Mouse (Mus musculus) urinary bladder, postnatal 14 days (tissue): ENCODE results near the gene Sgcd.

Experiments used
- DNase-seq: peaks from one replicate; pipeline ENCODE4 v3.0.0; 2021; ENCODE audit warnings: low spot score

The Sgcd gene

DNA sequence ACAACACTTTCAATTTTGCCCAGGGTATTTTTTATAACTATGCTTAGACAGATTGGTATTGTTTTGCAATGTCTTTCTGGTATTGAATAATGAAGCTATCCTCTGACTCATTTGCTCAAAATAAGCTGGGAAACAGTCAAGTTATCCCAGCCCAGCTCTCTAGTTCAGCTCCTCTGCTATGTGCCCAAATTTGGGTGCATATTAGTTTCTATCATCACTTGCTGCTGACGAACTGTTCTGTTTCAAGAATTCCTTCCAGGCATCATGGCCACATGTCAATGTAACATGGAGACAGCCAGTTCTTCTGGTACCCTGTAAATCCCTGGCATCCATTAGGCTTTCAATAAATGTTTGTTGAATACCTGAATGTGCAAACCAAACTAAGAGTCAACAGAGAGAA is 849.5 kb downstream of the Sgcd start:
- no peak for DNase-seq

DNA sequence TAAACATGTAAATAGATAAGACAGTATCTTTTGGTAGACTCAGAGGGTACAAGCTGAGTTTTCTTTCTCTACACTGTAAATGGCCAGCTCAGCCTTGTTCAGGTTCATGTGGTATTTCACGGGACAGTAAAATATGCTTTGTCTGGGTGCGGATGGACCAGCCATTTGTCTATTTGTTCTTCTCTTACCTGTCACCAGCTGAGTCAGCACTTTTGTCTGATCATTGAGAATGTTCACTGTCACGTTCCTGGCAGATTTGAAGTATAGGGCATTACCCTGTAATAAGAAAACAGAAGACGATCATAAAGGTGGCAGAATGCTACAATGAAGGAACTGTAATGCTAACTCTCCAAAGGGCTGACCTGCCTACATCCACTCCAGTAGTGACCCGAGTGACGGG is 856.4 kb downstream of the Sgcd start:
- no peak for DNase-seq

DNA sequence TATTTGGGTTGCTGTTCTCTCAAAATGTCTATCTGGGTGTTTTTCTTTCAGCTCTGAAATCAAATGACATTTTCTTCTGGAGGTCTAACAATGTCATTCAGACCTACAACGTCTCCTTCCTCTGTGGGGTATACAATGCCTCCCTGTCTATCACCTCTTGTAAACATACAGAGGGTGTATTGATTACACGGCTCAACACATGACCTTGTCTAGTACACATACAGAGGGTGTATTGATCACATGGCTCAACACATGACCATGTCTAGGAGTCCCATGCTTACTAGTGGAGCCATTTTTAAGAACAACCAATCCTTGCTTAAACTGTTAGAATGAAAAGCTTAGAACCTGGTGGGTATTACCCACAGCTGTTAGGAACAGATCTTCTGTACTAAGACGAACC is 858.3 kb downstream of the Sgcd start:
- no peak for DNase-seq

DNA sequence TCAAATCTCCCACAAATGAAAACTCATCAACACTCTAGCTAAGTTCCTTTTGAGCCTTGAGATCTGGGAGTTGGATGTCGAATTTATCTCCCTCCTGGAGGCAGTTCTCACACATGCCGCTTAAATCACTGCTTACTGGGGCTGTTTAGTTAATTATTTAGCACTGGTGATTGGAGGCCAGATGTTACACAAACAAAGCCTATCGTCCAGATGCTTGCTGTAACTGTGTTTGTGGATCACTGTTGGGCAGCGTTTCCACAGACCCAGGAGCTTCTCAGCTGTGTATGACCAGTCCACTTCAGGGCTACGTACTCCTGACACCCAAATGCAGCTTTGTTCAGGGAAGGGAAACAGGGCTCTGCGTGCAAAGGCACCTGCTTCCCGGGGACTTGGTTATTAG is 858.8 kb downstream of the Sgcd start:
- DNase-seq = no peak

DNA sequence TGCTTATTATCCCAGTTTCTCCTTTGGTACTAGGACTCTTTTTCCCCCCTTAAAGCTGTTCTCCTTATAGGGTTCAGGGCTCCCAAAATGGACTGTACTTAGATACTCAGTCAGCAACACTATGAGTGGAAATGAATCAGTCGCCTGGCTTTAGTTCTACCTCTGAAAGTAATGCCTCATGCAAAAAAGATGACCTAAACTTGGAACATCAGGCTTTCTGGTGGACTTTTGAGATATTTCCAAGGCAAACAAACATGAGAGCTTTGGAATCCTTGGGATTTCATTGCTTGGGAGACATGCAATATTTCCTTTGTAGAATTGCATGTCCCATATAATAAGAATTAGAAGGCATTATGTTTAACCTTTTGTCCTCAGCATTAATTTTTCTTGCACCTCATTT is 859.6 kb downstream of the Sgcd start:
- DNase-seq = no peak

DNA sequence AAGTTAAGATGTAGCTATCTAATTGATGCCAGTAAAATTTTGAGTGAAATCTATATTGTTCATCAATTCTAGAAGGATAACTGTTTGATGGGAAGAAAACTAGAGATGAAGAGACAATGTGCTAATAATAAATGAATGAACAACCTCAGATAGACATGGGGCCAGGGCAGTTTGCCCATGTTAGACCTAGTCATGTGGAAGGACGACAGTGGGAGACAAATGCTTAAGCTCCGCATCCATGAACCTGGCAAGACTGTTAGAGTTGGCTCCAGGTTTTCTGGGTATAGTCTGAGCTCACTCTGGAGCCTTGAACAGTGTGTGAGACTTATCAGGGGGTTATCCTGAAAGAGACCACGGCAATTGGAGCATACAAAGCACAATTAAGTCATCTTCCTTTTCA is 860.4 kb downstream of the Sgcd start:
- no peak for DNase-seq

DNA sequence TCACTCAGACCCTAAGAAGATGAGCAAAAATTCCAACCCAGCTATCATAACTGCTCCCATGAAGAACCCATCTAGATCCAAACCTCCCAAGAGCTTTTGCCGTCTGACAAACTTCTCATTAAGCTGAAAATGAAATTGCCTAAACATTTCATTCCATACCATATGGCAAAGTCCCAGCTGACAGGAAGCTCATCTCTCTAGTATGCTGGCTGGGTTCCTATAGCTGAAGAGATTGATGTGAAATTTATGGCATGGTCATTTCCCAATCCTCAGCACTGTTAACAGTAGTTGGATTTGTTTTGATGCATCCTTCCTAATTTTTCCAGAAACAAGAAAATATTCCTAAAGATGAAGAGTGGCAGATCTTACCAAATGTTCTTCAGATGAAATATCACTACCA is 867.9 kb downstream of the Sgcd start:
- no peak for DNase-seq

DNA sequence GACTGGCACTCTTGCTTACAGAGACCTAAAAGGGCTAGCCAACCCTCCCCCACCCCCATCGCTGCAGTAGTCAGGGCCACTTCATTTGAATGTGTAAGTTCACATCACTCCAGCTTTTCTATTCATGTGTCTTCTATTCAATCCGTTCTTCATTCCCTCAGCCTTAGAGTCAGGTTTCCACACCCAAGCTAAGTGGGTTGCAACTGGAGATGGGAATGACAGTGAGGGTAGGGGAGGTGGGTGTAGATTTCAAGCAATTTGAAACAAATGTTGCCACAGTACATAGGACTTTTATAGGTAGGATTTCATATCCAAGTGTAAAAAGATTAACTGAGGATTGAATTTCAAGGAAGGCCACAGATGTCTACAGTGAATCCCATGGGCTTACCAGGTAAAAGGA is 870.9 kb downstream of the Sgcd start:
- DNase-seq = no peak

DNA sequence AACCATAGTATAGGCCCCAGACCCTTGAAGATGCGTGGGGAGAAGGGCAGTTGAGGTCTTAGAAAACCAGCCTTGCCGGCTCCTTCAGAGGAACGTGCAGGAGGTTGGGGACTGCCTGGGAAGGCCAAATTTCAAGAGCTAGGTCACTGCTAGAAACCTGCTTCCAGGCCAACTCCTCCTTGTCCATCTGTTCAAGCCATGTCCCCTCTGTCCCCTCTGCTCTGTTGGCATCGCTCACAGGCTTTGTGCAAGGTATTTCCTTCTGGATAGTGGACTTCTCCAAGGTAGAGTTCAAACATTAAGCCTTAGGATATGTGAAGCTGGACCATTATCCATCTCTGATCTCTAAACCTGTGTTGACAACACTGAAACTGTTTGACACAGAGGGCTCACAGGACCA is 874.4 kb downstream of the Sgcd start:
- no peak for DNase-seq

DNA sequence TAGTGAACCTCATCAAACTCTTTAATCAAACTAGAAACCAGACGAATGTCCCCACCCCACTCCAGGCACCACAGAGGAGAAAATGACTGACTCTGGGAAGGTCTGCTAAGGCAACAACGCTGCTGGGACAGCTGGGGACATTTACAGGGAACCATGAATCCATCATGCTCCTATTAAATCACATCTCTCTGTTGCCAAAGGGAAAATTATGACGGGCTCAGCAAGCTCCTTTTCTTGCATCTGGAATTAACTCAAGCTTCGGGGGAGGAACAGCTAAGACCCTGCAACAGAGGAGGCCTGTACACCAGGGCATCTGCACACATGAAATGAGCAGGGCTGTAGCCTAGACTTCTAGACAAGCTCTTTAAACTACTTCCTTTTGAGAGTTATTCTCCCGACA is 875.7 kb downstream of the Sgcd start:
- no peak for DNase-seq

DNA sequence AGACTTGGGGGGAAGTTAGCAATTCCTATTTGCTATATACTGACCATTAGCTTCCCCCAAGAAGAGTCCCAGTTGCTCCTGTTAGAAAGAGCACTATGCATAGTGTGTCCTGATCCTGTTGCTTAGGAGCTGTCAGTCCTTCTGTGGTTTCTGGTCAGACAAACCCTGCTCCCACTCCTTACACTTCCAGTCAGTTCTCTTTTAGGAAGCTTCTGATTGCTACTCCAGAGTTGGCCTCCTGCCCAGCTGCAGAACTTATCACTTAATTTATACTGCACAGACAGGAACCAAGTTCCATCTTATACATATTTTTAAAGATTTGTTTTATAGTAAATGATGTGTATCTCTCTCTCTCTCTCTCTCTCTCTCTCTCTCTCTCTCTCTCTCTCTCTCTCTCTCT is 878.5 kb downstream of the Sgcd start:
- no peak for DNase-seq

DNA sequence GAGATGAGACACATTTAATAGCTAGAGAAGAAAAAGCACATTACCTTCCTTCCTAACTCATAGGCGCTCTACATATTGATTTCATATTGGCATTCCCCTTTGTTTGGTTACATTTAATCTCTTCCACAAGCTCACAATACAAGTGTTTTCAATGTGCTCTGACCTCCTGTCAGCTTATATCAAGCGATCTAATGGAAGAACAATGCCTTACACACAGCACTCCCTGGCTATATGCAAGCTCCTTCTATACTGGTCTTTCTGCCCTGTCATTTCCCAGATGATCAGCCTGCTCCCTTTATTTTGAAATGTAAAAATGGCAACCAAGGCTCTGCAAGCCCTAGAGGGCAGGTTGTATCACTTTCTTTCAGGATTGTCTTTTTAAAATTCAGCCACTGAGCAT is 881.1 kb downstream of the Sgcd start:
- DNase-seq = no peak

DNA sequence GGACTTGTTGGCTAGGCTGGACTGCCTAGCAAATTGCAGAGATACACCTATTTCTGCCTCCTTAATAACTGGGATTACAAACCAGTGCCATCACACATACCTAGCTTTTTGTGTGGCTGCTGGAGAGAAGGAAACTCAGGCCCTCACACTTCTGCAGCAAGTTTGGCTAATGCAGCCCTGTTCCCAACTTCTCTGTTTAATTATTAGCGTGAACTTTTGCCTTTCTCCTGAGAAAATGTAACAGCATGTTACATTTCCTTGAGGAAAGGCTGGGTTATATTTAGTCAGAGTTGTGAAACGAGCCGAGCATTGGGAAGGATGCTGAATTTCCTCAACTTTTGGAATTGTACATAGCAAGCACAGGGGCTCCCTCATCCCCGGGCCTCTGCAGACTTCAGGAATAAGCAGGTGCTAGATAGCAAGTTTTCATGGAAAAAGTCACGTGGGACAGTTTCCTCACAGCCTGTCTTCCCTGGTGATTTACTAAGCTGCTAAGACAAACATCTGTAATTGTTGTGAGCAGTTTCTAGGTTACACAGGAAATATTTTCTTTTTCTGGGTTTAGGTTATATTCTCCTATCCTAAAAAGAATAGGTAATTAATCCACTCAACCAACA is 895.4 kb downstream of the Sgcd start:
- no peak for DNase-seq

DNA sequence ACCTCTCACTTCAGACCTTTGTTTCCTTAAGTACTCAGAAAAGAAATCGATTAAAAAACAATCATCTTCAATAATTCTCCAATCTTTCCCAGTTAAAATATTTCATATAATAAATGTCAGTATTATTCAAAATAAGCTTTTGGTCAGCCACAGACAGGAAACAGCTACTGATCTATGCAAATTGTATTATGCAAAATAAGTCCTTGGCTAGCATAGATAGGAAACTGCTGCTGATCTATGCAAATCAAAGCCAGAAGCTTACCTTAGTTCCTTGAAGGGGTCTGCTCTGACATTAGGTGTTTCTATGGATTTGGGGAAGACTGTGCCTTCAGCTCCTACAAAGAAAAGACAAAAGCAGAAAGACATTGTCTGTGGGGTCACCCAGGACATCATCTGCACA is 906.3 kb downstream of the Sgcd start:
- DNase-seq = no peak

DNA sequence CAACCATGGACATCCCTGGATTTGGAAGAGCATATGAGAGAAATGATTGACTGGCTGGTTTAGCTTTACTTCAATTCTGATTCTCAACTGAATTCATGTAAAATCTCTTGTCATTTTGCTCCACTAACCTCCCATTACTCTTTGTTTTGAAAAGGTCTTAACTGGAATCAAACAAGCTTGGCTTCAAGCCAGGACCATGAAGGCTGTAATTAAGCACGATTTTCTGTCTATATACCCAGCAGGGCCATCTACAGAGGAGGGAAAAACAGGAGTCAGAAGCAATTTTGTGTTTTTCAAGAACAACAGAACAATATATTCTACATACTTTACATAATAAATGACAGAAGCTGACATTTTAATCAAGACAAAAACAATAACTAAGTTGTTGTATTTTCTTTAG is 915.2 kb downstream of the Sgcd start:
- DNase-seq = no peak

DNA sequence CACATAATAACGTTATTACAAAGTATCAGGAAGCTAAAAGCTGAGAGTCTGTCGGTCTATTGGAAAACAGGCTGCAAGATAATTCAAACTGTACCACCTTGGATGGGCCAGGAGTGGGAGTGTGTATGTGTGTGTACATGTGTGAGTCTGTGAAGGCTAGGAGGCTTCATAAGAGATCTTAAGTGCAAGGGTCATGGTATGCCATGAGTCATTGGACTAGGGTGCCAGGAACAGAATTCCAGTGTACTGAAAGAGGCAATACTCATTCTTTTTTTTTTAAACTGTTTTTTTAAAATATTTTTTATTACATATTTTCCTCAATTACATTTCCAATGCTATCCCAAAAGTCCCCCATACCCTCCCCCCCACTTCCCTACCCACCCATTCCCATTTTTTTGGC is 917.6 kb downstream of the Sgcd start:
- no peak for DNase-seq

DNA sequence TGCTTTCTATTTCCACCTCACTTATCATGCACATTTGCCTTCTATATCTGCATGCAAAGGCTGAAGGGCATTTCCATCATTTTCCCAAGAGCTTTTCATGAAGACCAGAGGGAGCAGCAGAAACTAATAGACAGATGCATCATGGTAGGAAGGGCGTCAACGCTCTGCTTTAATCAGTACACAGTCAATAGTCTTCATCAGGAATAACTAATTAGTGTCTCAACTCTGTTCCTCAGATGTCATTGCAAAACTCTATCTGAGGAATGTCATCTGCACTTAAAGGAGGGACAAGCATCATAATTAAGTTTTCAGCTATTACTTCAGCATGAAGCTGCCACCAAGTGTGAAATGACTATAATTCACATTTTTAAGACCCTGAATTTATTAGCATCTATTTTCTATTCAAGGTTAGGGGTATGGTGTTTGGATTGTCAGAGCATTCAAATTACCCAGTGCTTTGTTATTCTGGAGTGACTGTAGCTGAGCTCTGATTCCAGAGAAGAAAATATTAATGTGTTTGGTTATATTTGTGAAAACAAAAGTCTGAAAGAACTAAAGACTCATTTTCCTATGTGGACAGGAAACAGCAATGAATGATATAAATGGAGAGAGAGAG is 918.9 kb downstream of the Sgcd start:
- no peak for DNase-seq

DNA sequence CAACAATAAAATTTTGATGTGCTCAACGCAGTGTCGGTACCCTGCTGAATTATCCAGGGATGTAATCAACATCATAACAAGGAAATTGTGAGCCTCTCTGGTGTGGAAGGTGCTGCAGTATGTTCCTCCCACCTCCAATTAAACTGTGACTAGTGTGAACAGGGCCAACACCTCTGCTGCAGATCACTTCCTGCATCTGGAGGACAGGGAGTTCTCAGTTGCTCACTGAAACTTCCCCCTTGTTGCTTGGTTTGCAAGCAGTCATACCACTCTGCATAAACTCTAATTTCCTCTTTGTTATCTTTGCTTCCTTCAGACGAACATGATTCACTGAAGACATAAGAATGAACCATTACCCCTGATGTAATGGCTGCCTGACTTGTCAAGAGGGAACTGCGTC is 925.1 kb downstream of the Sgcd start:
- no peak for DNase-seq

DNA sequence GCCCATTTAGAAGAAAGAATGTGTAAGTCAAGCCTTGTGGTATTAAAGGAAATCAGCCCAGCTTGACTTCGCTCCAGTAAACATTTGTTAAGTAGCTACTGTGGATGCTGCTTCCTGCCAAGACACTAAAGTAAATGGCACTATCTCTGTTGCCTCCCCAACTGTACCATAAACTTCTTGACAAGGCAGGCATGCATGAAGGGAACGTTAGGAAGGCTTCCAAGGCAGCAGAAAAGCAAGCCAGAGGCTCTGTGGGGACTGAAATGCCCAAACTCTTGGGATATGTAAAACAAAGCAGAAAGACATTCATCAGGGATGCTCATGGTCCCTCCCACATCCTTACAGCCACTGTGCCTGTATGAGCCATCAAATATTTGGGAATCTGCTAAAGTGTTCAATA is 938.4 kb downstream of the Sgcd start:
- DNase-seq = no peak

DNA sequence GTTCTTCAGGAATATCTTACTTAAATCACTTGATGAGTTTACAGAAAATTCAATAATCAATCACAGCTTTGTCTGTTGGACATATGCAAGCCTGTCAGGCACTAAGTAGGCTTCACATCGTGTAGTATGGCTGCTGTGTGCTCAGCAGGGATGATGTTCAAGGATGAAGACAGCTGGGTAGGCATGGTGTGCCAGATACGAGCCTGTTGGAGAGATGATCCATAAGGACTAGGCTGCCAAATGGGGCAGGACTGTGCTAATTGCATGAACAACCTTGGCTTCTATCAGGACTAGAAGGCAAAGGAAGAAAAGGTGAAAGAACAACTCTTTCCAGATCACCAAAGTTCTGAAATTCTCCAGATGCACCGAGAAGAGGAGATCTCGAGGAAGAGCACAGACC is 939.0 kb downstream of the Sgcd start:
- DNase-seq = no peak

DNA sequence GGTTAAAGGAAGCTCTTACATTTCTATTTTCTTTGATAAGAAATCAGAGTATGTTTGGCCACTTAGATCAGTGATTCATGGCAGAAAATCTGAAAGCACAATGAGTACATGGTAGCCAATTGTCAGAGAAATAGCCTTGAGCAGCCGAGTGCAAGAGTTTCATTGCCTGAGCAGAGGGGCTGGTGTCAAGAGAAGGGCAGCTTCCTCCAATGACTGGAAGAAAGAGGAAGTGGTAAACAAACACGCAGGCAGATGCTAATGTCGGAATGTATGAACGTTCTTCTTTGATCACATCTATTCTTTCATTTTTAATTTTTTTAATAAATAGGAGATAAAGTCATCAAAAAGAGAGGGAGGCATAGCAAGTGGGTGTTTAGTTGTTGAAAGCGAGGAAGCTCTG is 956.5 kb downstream of the Sgcd start:
- DNase-seq = no peak

DNA sequence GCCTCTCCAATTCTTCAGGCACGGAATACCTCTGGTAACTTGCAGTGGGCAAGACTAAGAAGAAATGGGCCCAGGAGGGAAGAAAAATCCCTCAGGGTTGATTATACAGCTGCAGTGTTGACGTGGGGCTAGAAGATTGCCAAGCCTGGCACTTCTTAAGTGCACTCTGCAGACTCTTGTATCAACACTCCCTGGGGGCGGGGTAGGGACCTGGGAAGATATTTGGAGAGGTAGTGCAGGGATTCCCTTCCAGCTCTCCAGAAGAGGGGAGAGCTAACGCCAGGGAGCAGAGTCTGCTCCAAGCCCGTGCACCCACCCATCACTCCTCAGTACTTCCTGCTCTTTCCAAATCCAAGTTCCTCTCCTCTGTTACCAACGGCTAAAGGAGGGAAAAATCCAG is 967.9 kb downstream of the Sgcd start:
- no peak for DNase-seq

DNA sequence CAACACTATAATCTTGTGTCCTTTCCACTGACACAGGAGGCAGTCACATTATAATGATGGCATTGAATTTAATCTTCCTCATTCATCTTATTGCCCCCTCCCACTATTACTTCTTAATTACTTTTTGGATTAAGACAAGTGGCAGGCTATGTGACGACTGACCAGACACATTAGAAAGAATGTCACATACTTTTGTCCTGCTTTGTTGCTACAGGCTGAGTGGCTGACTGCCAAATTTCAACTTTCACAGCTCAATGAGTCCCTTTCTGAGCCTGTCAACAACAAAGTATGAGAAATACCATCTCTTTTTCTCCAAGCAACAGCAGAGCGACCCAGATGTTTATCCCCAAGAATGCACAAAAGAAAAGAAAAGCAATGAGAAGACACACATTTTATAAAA is 970.6 kb downstream of the Sgcd start:
- DNase-seq = no peak

DNA sequence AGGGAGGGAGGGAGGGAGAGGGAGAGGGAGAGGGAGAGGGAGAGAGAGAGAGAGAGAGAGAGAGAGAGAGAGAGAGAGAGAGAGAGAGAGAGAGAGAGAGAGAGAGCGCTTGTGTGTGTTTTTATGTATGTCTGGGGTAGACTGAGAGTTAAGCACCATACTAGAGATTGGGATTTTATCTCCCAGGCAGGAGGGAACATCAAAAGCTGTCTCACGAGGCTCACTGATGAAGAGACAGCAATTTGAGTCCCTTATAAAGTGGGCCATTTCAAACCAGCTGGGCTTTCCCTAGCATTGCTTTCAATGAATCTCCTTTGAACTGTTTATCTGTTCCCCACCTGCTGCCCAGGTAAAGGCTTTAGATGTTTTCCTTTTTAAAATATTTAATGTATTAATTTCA is 973.1 kb downstream of the Sgcd start:
- no peak for DNase-seq

DNA sequence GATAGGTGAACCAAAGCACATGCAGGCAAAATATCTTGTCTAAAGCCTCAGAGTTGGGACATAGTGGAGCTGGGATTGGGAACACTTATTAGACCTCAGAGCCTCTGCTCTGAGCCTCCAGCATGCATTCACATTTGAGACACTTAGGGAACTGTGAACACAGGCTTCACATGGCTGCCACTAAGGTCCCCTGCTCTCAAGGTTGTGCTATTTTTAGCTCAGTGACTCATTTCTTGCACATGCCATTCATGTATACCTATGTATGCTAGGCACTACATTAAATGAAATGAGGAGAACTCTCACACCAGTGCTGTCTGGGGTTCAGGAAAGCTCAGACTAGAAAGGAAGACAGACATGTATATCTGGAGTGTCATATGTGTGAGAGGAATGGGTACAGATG is 974.5 kb downstream of the Sgcd start:
- no peak for DNase-seq
